Mouse (Mus musculus) heart, postnatal 0 days (tissue): ENCODE measurements around the gene Gm7534.

Experiments
- CTCF ChIP-seq: IDR thresholded peaks from 2 replicates; pipeline ENCODE4 v1.5.1; 2016; ENCODE audit warnings: antibody characterized with exemption, control low read depth, low read depth
- EP300 ChIP-seq: IDR thresholded peaks from 2 replicates; pipeline ENCODE4 v1.6.1; 2016; ENCODE audit warnings: antibody characterized with exemption, low read depth

GRCm38 (mm10) chr4:134227194-134227593 lies 24.4 kb upstream of the Gm7534 start, which contains the start of gene Catsper4:
- TF ChIP-seq CTCF (peak; percentile 41), EP300 (no peak)
